Mouse (Mus musculus) spleen, adult 2 months (tissue): ENCODE results near the gene Tbrg4. TPM values are rescaled to one million over a fixed set of nuclear protein-coding genes. Genes with fewer than 3 reads are reported as not detected.
"Not testable (repeated sequence)": the region's sequence is repeated elsewhere in the genome, so short reads cannot be mapped to it uniquely, and the experiment has no call there.

Experiments
- DNase-seq, 2 experiments: peaks; one replicate each; pipeline versions ENCODE4 v3.0.0 to v3.0.0-alpha.2; 2012 to 2021; ENCODE audit warnings: low spot score in 2 of 2, low read depth in 1 of 2
- H3K27ac ChIP-seq: fragments of 200-500 bp; 2 replicates; pipeline ENCODE4 v1.5.1; 2012; ENCODE audit warnings: low read length, inconsistent platforms; ENCODE audit not compliant: insufficient read depth
- H3K27me3 ChIP-seq: fragments of 200-500 bp; 2 replicates; pipeline ENCODE4 v1.6.1; 2012; ENCODE audit warnings: mild to moderate bottlenecking, moderate library complexity, low read length, inconsistent platforms; ENCODE audit not compliant: control insufficient read depth, insufficient read depth
- H3K36me3 ChIP-seq: fragments of 200-500 bp; 2 replicates; pipeline ENCODE4 v1.6.1; 2012; ENCODE audit warnings: mild to moderate bottlenecking, low read length, inconsistent platforms; ENCODE audit not compliant: control insufficient read depth, insufficient read depth
- H3K4me1 ChIP-seq: fragments of 200-500 bp; 2 replicates; pipeline ENCODE4 v1.6.1; 2011; ENCODE audit warnings: inconsistent platforms; ENCODE audit not compliant: control insufficient read depth, insufficient read depth, insufficient read length
- H3K4me3 ChIP-seq: fragments of 200-500 bp; 2 replicates; pipeline ENCODE4 v1.5.1; 2011; ENCODE audit warnings: mild to moderate bottlenecking, inconsistent platforms; ENCODE audit not compliant: insufficient read depth, insufficient read length; ENCODE audit errors: extremely low read depth
- CTCF ChIP-seq: fragments of 200-500 bp; IDR thresholded peaks from 2 replicates; pipeline ENCODE4 v1.5.1; 2011; ENCODE audit warnings: mild to moderate bottlenecking, inconsistent platforms; ENCODE audit not compliant: insufficient read depth, insufficient read length, insufficient replicate concordance; ENCODE audit errors: extremely low read depth
- POLR2A ChIP-seq: fragments of 200-500 bp; IDR thresholded peaks from 2 replicates; pipeline ENCODE4 v1.6.1; 2011; ENCODE audit warnings: low read depth, low read length, inconsistent platforms
- WGBS: fragments of 180-500 bp; shearing (Covaris S2); methylation state at CpG from one replicate; pipeline ENCODE4 v1.1.7; 2018; 5-methylcytosine and 5-hydroxymethylcytosine counted together
- polyA plus RNA-seq: library from polyadenylated mRNA; depleted of rRNA; stranded (reverse); fragments of >200 nt; gene quantifications from 2 replicates; pipeline ENCODE4 v1.2.3, GENCODE M21; 2012

Tbrg4 gene
- polyA plus RNA-seq, 1 experiment, result 88.6 TPM

- H3K27ac ChIP-seq, result no peak overlapping the region
- H3K36me3 ChIP-seq, result no peaks in the 10 kb centered on the region
- no peaks in the 10 kb centered on the region for H3K27me3 ChIP-seq
- WGBS, result 83% methylated on average over 14 of the region's 14 CpGs
- DNase-seq, result no peak
- H3K4me1 ChIP-seq, result no peaks in the 10 kb centered on the region
- no peak overlapping the region for H3K4me3 ChIP-seq
- TF ChIP-seq POLR2A (no peak), CTCF (no peak)
Observed at GRCm38 (mm10) chr11:6661206-6661605, 35.3 kb upstream of the Tbrg4 start.

GRCm38 (mm10) chr11:6658271-6658670, 32.4 kb upstream of the Tbrg4 start, which contains the start of gene Ramp3:
Ramp3 (plus strand) TSS chr11:6658521.
- WGBS, result under 1% methylated on average over 18 of the region's 18 CpGs
- H3K4me3 ChIP-seq, result peak within 1 kb of the TSS; percentile 38; the same call in 1 of the 2 replicates
- no peaks in the 10 kb centered on the region for H3K4me1 ChIP-seq
- TF ChIP-seq POLR2A (no peak), CTCF (no peak)
- DNase-seq, result peak in 1 of 2 experiments; percentile 13
- H3K27ac ChIP-seq, result no peak within 1 kb of the TSS
- no peaks in the 10 kb centered on the region for H3K27me3 ChIP-seq
- no peaks in the 10 kb centered on the region for H3K36me3 ChIP-seq

GRCm38 (mm10) chr11:6654903-6655302, 29.0 kb upstream of the Tbrg4 start:
- DNase-seq, result peak; percentile 66 to 71
- Histone ChIP-seq H3K36me3 (no peaks in the 10 kb centered on the region), H3K27me3 (no peaks in the 10 kb centered on the region), H3K27ac (no peak overlapping the region), H3K4me1 (no peaks in the 10 kb centered on the region; the same call in 1 of the 2 replicates), H3K4me3 (no peak overlapping the region)
- TF ChIP-seq POLR2A, result no peak
- peak; percentile 67; the same call in 1 of the 2 replicates for TF ChIP-seq CTCF
- 0% methylated on average over 2 of the region's 2 CpGs for WGBS

GRCm38 (mm10) chr11:6652978-6653377, 27.1 kb upstream of the Tbrg4 start:
- not testable (repeated sequence) for DNase-seq, H3K27ac ChIP-seq, H3K4me1 ChIP-seq, H3K4me3 ChIP-seq, H3K36me3 ChIP-seq, H3K27me3 ChIP-seq
- 79% methylated on average over 3 of the region's 3 CpGs for WGBS

- no peak for DNase-seq
- H3K27me3 ChIP-seq, result no peaks in the 10 kb centered on the region
- WGBS, result 35% methylated on average over 7 of the region's 7 CpGs
- no peak for TF ChIP-seq POLR2A
- no peak for TF ChIP-seq CTCF
- H3K4me3 ChIP-seq, result no peak overlapping the region
- no peaks in the 10 kb centered on the region for H3K36me3 ChIP-seq
- H3K27ac ChIP-seq, result no peak overlapping the region
- H3K4me1 ChIP-seq, result no peaks in the 10 kb centered on the region; the same call in 1 of the 2 replicates
Observed at GRCm38 (mm10) chr11:6650519-6650918, 24.7 kb upstream of the Tbrg4 start.

GRCm38 (mm10) chr11:6647831-6648724, 22.2 kb upstream of the Tbrg4 start:
- Histone ChIP-seq H3K27ac (no peak overlapping the region), H3K36me3 (no peaks in the 10 kb centered on the region), H3K4me1 (no peaks in the 10 kb centered on the region; the same call in 1 of the 2 replicates), H3K4me3 (no peak overlapping the region), H3K27me3 (no peaks in the 10 kb centered on the region)
- WGBS, result 52% methylated on average over 9 of the region's 9 CpGs
- peak; percentile 20; the same call in 1 of the 2 replicates for TF ChIP-seq CTCF
- TF ChIP-seq POLR2A, result no peak
- no peak for DNase-seq

- Histone ChIP-seq H3K27ac (no peak overlapping the region), H3K27me3 (no peaks in the 10 kb centered on the region), H3K36me3 (no peaks in the 10 kb centered on the region), H3K4me3 (no peak overlapping the region), H3K4me1 (no peaks in the 10 kb centered on the region)
- 77% methylated on average over 6 of the region's 6 CpGs for WGBS
- DNase-seq, result no peak
- TF ChIP-seq CTCF (no peak), POLR2A (no peak)
Observed at GRCm38 (mm10) chr11:6644566-6644965, 18.7 kb upstream of the Tbrg4 start.
